Mouse (Mus musculus): ENCODE measurements around the gene Igsf11. TPM values are rescaled to one million over a fixed set of nuclear protein-coding genes. Genes with fewer than 3 reads are reported as not detected.
A peak's percentile ranks its signal among the peaks of the same experiment; 100 is the strongest.

Igsf11 gene
- polyA plus RNA-seq, 1 experiment from 2014 or later = 3.2 TPM

GRCm38 (mm10) chr16:39031350-39031749 lies 138.9 kb downstream of the Igsf11 start:
- no peak overlapping the region for H3K9ac ChIP-seq (ENCODE audit: low read depth, low read length)
- H3K4me3 ChIP-seq (ENCODE audit: low read depth, low read length) = no peak overlapping the region
- H3K36me3 ChIP-seq (ENCODE audit: control insufficient read depth, insufficient read depth, low read length) = no peaks in the 10 kb centered on the region
- H3K4me2 ChIP-seq (ENCODE audit: low read length) = no peak overlapping the region
- WGBS = 92% methylated on average over 2 of the region's 2 CpGs
- H3K9me3 ChIP-seq (replicated peaks; ENCODE audit: control insufficient read depth, low read length, poor library complexity, severe bottlenecking) = no peaks in the 10 kb centered on the region
- no peaks in the 10 kb centered on the region for H3K27me3 ChIP-seq (ENCODE audit: control insufficient read depth, insufficient read depth, low read depth, low read length)
- H3K27ac ChIP-seq (ENCODE audit: low read length) = no peak overlapping the region
- ATAC-seq = no peak
- no peaks in the 10 kb centered on the region for H3K4me1 ChIP-seq (ENCODE audit: control insufficient read depth, insufficient read depth, low read length)

- Histone ChIP-seq H3K9me3 (replicated peaks; ENCODE audit: control insufficient read depth, low read length, poor library complexity, severe bottlenecking) (no peaks in the 10 kb centered on the region), H3K27ac (ENCODE audit: low read length) (no peak overlapping the region), H3K36me3 (ENCODE audit: control insufficient read depth, insufficient read depth, low read length) (no peaks in the 10 kb centered on the region), H3K4me3 (ENCODE audit: low read depth, low read length) (no peak overlapping the region), H3K27me3 (ENCODE audit: control insufficient read depth, insufficient read depth, low read depth, low read length) (no peaks in the 10 kb centered on the region), H3K4me2 (ENCODE audit: low read length) (no peak overlapping the region), H3K9ac (ENCODE audit: low read depth, low read length) (no peak overlapping the region), H3K4me1 (ENCODE audit: control insufficient read depth, insufficient read depth, low read length) (no peaks in the 10 kb centered on the region)
- 83% methylated on average over 4 of the region's 4 CpGs for WGBS
- no peak for ATAC-seq
These were observed 144.8 kb downstream of the Igsf11 start for GRCm38 (mm10) chr16:39037257-39037656.

- H3K9me3 ChIP-seq (replicated peaks; ENCODE audit: control insufficient read depth, low read length, poor library complexity, severe bottlenecking) = no peaks in the 10 kb centered on the region
- H3K4me3 ChIP-seq (ENCODE audit: low read depth, low read length) = no peak overlapping the region
- 24% methylated on average over 5 of the region's 5 CpGs for WGBS
- no peak overlapping the region for H3K9ac ChIP-seq (ENCODE audit: low read depth, low read length)
- no peaks in the 10 kb centered on the region for H3K36me3 ChIP-seq (ENCODE audit: control insufficient read depth, insufficient read depth, low read length)
- no peak overlapping the region for H3K4me2 ChIP-seq (ENCODE audit: low read length)
- ATAC-seq = no peak
- H3K4me1 ChIP-seq (ENCODE audit: control insufficient read depth, insufficient read depth, low read length) = no peaks in the 10 kb centered on the region
- no peak overlapping the region for H3K27ac ChIP-seq (ENCODE audit: low read length)
- H3K27me3 ChIP-seq (ENCODE audit: control insufficient read depth, insufficient read depth, low read depth, low read length) = no peaks in the 10 kb centered on the region
These were observed 151.9 kb downstream of the Igsf11 start for GRCm38 (mm10) chr16:39044381-39044780.

- Histone ChIP-seq H3K4me2 (ENCODE audit: low read length) (no peak overlapping the region), H3K9ac (ENCODE audit: low read depth, low read length) (no peak overlapping the region), H3K36me3 (ENCODE audit: control insufficient read depth, insufficient read depth, low read length) (no peaks in the 10 kb centered on the region), H3K4me3 (ENCODE audit: low read depth, low read length) (no peak overlapping the region), H3K9me3 (replicated peaks; ENCODE audit: control insufficient read depth, low read length, poor library complexity, severe bottlenecking) (no peaks in the 10 kb centered on the region), H3K27me3 (ENCODE audit: control insufficient read depth, insufficient read depth, low read depth, low read length) (no peaks in the 10 kb centered on the region), H3K4me1 (ENCODE audit: control insufficient read depth, insufficient read depth, low read length) (no peaks in the 10 kb centered on the region), H3K27ac (ENCODE audit: low read length) (no peak overlapping the region)
- ATAC-seq = 0 out of 2 replicates have a peak, but pooled peaks have one; percentile 60
- WGBS = 6% methylated on average over 4 of the region's 4 CpGs
These were observed 156.4 kb downstream of the Igsf11 start for GRCm38 (mm10) chr16:39048889-39049288.

- Histone ChIP-seq H3K9me3 (replicated peaks; ENCODE audit: control insufficient read depth, low read length, poor library complexity, severe bottlenecking) (no peaks in the 10 kb centered on the region), H3K4me1 (ENCODE audit: control insufficient read depth, insufficient read depth, low read length) (no peaks in the 10 kb centered on the region), H3K9ac (ENCODE audit: low read depth, low read length) (no peak overlapping the region), H3K36me3 (ENCODE audit: control insufficient read depth, insufficient read depth, low read length) (no peaks in the 10 kb centered on the region), H3K27me3 (ENCODE audit: control insufficient read depth, insufficient read depth, low read depth, low read length) (no peaks in the 10 kb centered on the region), H3K27ac (ENCODE audit: low read length) (no peak overlapping the region), H3K4me3 (ENCODE audit: low read depth, low read length) (no peak overlapping the region), H3K4me2 (ENCODE audit: low read length) (no peak overlapping the region)
- no peak for ATAC-seq
- WGBS = 1% methylated on average over 2 of the region's 2 CpGs
These were observed 160.5 kb downstream of the Igsf11 start for GRCm38 (mm10) chr16:39052971-39053370.

- ATAC-seq = no peak
- no peaks in the 10 kb centered on the region for H3K4me1 ChIP-seq (ENCODE audit: control insufficient read depth, insufficient read depth, low read length)
- H3K36me3 ChIP-seq (ENCODE audit: control insufficient read depth, insufficient read depth, low read length) = no peaks in the 10 kb centered on the region
- H3K9ac ChIP-seq (ENCODE audit: low read depth, low read length) = no peak overlapping the region
- H3K9me3 ChIP-seq (replicated peaks; ENCODE audit: control insufficient read depth, low read length, poor library complexity, severe bottlenecking) = no peaks in the 10 kb centered on the region
- H3K27ac ChIP-seq (ENCODE audit: low read length) = no peak overlapping the region
- WGBS = 77% methylated on average over 2 of the region's 2 CpGs
- no peak overlapping the region for H3K4me3 ChIP-seq (ENCODE audit: low read depth, low read length)
- H3K4me2 ChIP-seq (ENCODE audit: low read length) = no peak overlapping the region
- no peaks in the 10 kb centered on the region for H3K27me3 ChIP-seq (ENCODE audit: control insufficient read depth, insufficient read depth, low read depth, low read length)
These were observed 161.3 kb downstream of the Igsf11 start for GRCm38 (mm10) chr16:39053779-39054178.

- WGBS = 20% methylated on average over 6 of the region's 6 CpGs
- no peak for ATAC-seq
- H3K27me3 ChIP-seq (ENCODE audit: control insufficient read depth, insufficient read depth, low read depth, low read length) = no peaks in the 10 kb centered on the region
These were observed 163.6 kb downstream of the Igsf11 start for GRCm38 (mm10) chr16:39056061-39056460.

GRCm38 (mm10) chr16:39056961-39057360 lies 164.5 kb downstream of the Igsf11 start:
- Histone ChIP-seq H3K9me3 (replicated peaks; ENCODE audit: control insufficient read depth, low read length, poor library complexity, severe bottlenecking) (no peaks in the 10 kb centered on the region), H3K27ac (ENCODE audit: low read length) (no peak overlapping the region), H3K4me2 (ENCODE audit: low read length) (no peak overlapping the region), H3K27me3 (ENCODE audit: control insufficient read depth, insufficient read depth, low read depth, low read length) (no peaks in the 10 kb centered on the region), H3K4me1 (ENCODE audit: control insufficient read depth, insufficient read depth, low read length) (no peaks in the 10 kb centered on the region), H3K4me3 (ENCODE audit: low read depth, low read length) (no peak overlapping the region), H3K9ac (ENCODE audit: low read depth, low read length) (no peak overlapping the region), H3K36me3 (ENCODE audit: control insufficient read depth, insufficient read depth, low read length) (no peaks in the 10 kb centered on the region)
- no peak for ATAC-seq
- WGBS = 78% methylated on average over 12 of the region's 12 CpGs

More at GRCm38 (mm10) chr16:39056061-39056460, 163.6 kb downstream of the Igsf11 start:
- Histone ChIP-seq H3K36me3 (ENCODE audit: control insufficient read depth, insufficient read depth, low read length) (no peaks in the 10 kb centered on the region), H3K4me2 (ENCODE audit: low read length) (no peak overlapping the region), H3K27ac (ENCODE audit: low read length) (no peak overlapping the region), H3K9me3 (replicated peaks; ENCODE audit: control insufficient read depth, low read length, poor library complexity, severe bottlenecking) (no peaks in the 10 kb centered on the region), H3K4me3 (ENCODE audit: low read depth, low read length) (no peak overlapping the region), H3K4me1 (ENCODE audit: control insufficient read depth, insufficient read depth, low read length) (no peaks in the 10 kb centered on the region), H3K9ac (ENCODE audit: low read depth, low read length) (no peak overlapping the region)

- Histone ChIP-seq H3K4me3 (ENCODE audit: low read depth, low read length) (no peak overlapping the region), H3K27me3 (ENCODE audit: control insufficient read depth, insufficient read depth, low read depth, low read length) (no peaks in the 10 kb centered on the region), H3K4me2 (ENCODE audit: low read length) (no peak overlapping the region), H3K36me3 (ENCODE audit: control insufficient read depth, insufficient read depth, low read length) (no peaks in the 10 kb centered on the region), H3K27ac (ENCODE audit: low read length) (no peak overlapping the region), H3K9ac (ENCODE audit: low read depth, low read length) (no peak overlapping the region), H3K9me3 (replicated peaks; ENCODE audit: control insufficient read depth, low read length, poor library complexity, severe bottlenecking) (no peaks in the 10 kb centered on the region), H3K4me1 (ENCODE audit: control insufficient read depth, insufficient read depth, low read length) (no peaks in the 10 kb centered on the region)
- 97% methylated on average over 2 of the region's 2 CpGs for WGBS
- no peak for ATAC-seq
These were observed 166.4 kb downstream of the Igsf11 start for GRCm38 (mm10) chr16:39058869-39059268.

Measured in midbrain, embryonic 16.5 days (tissue).